Mouse (Mus musculus) heart, adult 8-10 months (tissue): ENCODE measurements around the gene Psmb8. TPM values are rescaled to one million over a fixed set of nuclear protein-coding genes. Genes with fewer than 3 reads are reported as not detected.

ENCODE experiments used
- DNase-seq: peaks from one replicate; pipeline ENCODE4 v3.0.0; 2022; ENCODE audit warnings: low spot score
- total RNA-seq, 4 experiments: library from RNA; stranded (reverse); gene quantifications; 2 replicates each; pipeline ENCODE4 v1.2.4; 2022

Gene Psmb8
- total RNA-seq, 4 experiments from 2014 or later = 10.7 to 15.1 (median 12.8) TPM

GRCm38 (mm10) chr17:34248764-34249163 is 51.2 kb downstream of the Psmb8 start:
- DNase-seq = no peak

GRCm38 (mm10) chr17:34249361-34249760 is 51.8 kb downstream of the Psmb8 start:
- DNase-seq = no peak

GRCm38 (mm10) chr17:34249878-34250277 is 52.4 kb downstream of the Psmb8 start:
- DNase-seq = peak; percentile 50

Other genes with a start within 250 kb of the Psmb8 start
- 1 to 10 TPM in 3 of 4 experiments, under 1 TPM in 1; 0.89 to 2.6 (median 1.6) TPM for gene B3galt4, start 246.2 kb upstream of the Psmb8 start, total RNA-seq
- 10 to 100 TPM; 35.6 to 45.0 (median 41.6) TPM for gene Vps52, start 241.9 kb upstream of the Psmb8 start, total RNA-seq
- gene Rps18, start 241.7 kb upstream of the Psmb8 start, total RNA-seq = 100 to 1,000 TPM; 373 to 430 (median 408) TPM
- gene H2-K1, start 197.4 kb upstream of the Psmb8 start, total RNA-seq = 100 to 1,000 TPM; 111 to 163 (median 123) TPM
- 10 to 100 TPM; 11.9 to 18.1 (median 14.1) TPM for gene Ring1, start 173.0 kb upstream of the Psmb8 start, total RNA-seq
- gene H2-Ke6, start 169.7 kb upstream of the Psmb8 start, total RNA-seq = 100 to 1,000 TPM; 134 to 149 (median 137) TPM
- gene Slc39a7, start 166.0 kb upstream of the Psmb8 start, total RNA-seq = 10 to 100 TPM; 64.1 to 79.1 (median 73.2) TPM
- 10 to 100 TPM; 33.4 to 46.3 (median 42.3) TPM for gene Rxrb, start 165.9 kb upstream of the Psmb8 start, total RNA-seq
- 1 to 10 TPM in 3 of 4 experiments, under 1 TPM in 1; 0.87 to 1.3 (median 1.2) TPM for gene Col11a2, start 158.3 kb upstream of the Psmb8 start, total RNA-seq
- under 1 TPM in 2 of 4 experiments, not detected in 2; 0.25 to 0.28 TPM for gene H2-Oa, start 105.4 kb upstream of the Psmb8 start, total RNA-seq
- 1 to 10 TPM; 2.2 to 3.9 (median 3.7) TPM for gene H2-DMa, start 78.2 kb upstream of the Psmb8 start, total RNA-seq
- gene Brd2, start 75.1 kb upstream of the Psmb8 start, total RNA-seq = 10 to 100 TPM; 61.0 to 75.7 (median 69.8) TPM
- gene H2-DMb2, start 54.4 kb upstream of the Psmb8 start, total RNA-seq = 1 to 10 TPM in 2 of 4 experiments, under 1 TPM in 2; 0.65 to 1.1 (median 0.97) TPM
- gene H2-DMb1, start 44.6 kb upstream of the Psmb8 start, total RNA-seq = 1 to 10 TPM; 1.8 to 3.0 (median 2.4) TPM
- gene Tap1, start 10.2 kb upstream of the Psmb8 start, total RNA-seq = 1 to 10 TPM; 4.4 to 5.6 (median 4.7) TPM
- 10 to 100 TPM in 2 of 4 experiments, 1 to 10 TPM in 2; 6.9 to 12.9 (median 8.7) TPM for gene Psmb9, start 10.0 kb upstream of the Psmb8 start, total RNA-seq
- 10 to 100 TPM; 21.4 to 25.3 (median 24.6) TPM for gene Tap2, start 5.8 kb downstream of the Psmb8 start, total RNA-seq
- 1 to 10 TPM in 1 of 4 experiments, under 1 TPM in 3; 0.41 to 1.5 (median 0.51) TPM for gene H2-Ob, start 41.2 kb downstream of the Psmb8 start, total RNA-seq
- 10 to 100 TPM; 13.2 to 19.1 (median 15.6) TPM for gene H2-Ab1, start 60.0 kb downstream of the Psmb8 start, total RNA-seq
- 10 to 100 TPM; 15.7 to 28.3 (median 26.7) TPM for gene H2-Aa, start 90.1 kb downstream of the Psmb8 start, total RNA-seq
- 10 to 100 TPM; 15.1 to 32.1 (median 26.2) TPM for gene H2-Eb1, start 108.1 kb downstream of the Psmb8 start, total RNA-seq
- not detected for gene H2-Eb2, start 127.9 kb downstream of the Psmb8 start, total RNA-seq
- gene Btnl2, start 157.1 kb downstream of the Psmb8 start, total RNA-seq = under 1 TPM; 0.16 to 0.68 (median 0.49) TPM
- not detected for gene Btnl1, start 179.4 kb downstream of the Psmb8 start, total RNA-seq
- under 1 TPM in 2 of 4 experiments, not detected in 2; 0.34 to 0.79 TPM for gene BC051142, start 201.1 kb downstream of the Psmb8 start, total RNA-seq